Mouse (Mus musculus) CH12F3 (cell line): Measurements from ENCODE around the gene Phykpl.

Source experiments
- in situ Hi-C: fragments of 300-500 bp; cut with MboI; formaldehyde crosslinking; loops from 2 replicates; pipeline ENCODE4 v1.14.3; 2020; ENCODE audit warnings: low sequenced_read_pairs

Phykpl gene

GRCm38 (mm10) chr11:51585608-51586252 lies 1.2 kb downstream of the Phykpl start:
- in situ Hi-C loops: no loop called here

GRCm38 (mm10) chr11:51586411-51586810 lies 1.9 kb downstream of the Phykpl start:
- in situ Hi-C loops: no loop called here

- in situ Hi-C loops: no loop called here
Observed at GRCm38 (mm10) chr11:51587059-51587458, 2.5 kb downstream of the Phykpl start.

GRCm38 (mm10) chr11:51588833-51589232 lies 4.3 kb downstream of the Phykpl start:
- in situ Hi-C loops: no loop called here

GRCm38 (mm10) chr11:51590002-51590401 lies 5.4 kb downstream of the Phykpl start:
- in situ Hi-C loops: no loop called here

- in situ Hi-C loops: no loop called here
Observed at GRCm38 (mm10) chr11:51591168-51591567, 6.6 kb downstream of the Phykpl start.

GRCm38 (mm10) chr11:51591915-51592314 lies 7.4 kb downstream of the Phykpl start:
- in situ Hi-C loops: no loop called here

- in situ Hi-C loops: no loop called here
Observed at GRCm38 (mm10) chr11:51593368-51593767, 8.8 kb downstream of the Phykpl start.

- in situ Hi-C loops: no loop called here
Observed at GRCm38 (mm10) chr11:51593849-51594248, 9.3 kb downstream of the Phykpl start.

GRCm38 (mm10) chr11:51594715-51595350 lies 10.3 kb downstream of the Phykpl start:
- in situ Hi-C loops: no loop called here

- in situ Hi-C loops: no loop called here
Observed at GRCm38 (mm10) chr11:51595459-51596083, 11.0 kb downstream of the Phykpl start.

- in situ Hi-C loops: no loop called here
Observed at GRCm38 (mm10) chr11:51597553-51597952, 13.0 kb downstream of the Phykpl start.

GRCm38 (mm10) chr11:51602253-51602652 lies 17.7 kb downstream of the Phykpl start:
- in situ Hi-C loops: no loop called here

- in situ Hi-C loops: no loop called here
Observed at GRCm38 (mm10) chr11:51605602-51606446, 21.3 kb downstream of the Phykpl start.

GRCm38 (mm10) chr11:51606447-51607095 lies 22.0 kb downstream of the Phykpl start, which contains the start of gene Hnrnpab:
TSS of gene Hnrnpab (minus strand) at chr11:51606847.
- in situ Hi-C loops: no loop called here

GRCm38 (mm10) chr11:51607096-51607738 lies 22.7 kb downstream of the Phykpl start:
- in situ Hi-C loops: no loop called here

- in situ Hi-C loops: no loop called here
Observed at GRCm38 (mm10) chr11:51609266-51609909, 24.8 kb downstream of the Phykpl start.

- in situ Hi-C loops: loop anchor here (10.0 kb wide), 1 partner anchor 75 kb away; the partner anchor contains the start of gene 0610009B22Rik
Observed at GRCm38 (mm10) chr11:51609940-51610339, 25.4 kb downstream of the Phykpl start.

GRCm38 (mm10) chr11:51614256-51614655 lies 29.7 kb downstream of the Phykpl start:
- in situ Hi-C loops: loop anchor here (10.0 kb wide), 1 partner anchor 71 kb away; the partner anchor contains the start of gene 0610009B22Rik
